ENCODE assay signal across 10 mouse cellular contexts in genomic region chr1:180546798-180547750, GRCm38 (mm10). TPM values are rescaled to one million over a fixed set of nuclear protein-coding genes. Genes with fewer than 3 reads are reported as not detected.
DNase-seq lines count a peak whose midpoint lies in the region; ATAC-seq lines count a peak whose summit lies in the region.
"Had no signal": no experiment of that assay in that cellular context is flagged by ENCODE, and none has a peak within 500 bp of the region (broad histone marks: within the 10 kb centered on the region; RNA-seq: fewer than 3 reads in every experiment).

No protein-coding gene starts in this region.

- intact Hi-C loops in left cerebral cortex, postnatal 10 days (cut with DNase I) = loop anchor here (5.0 kb wide), 1 partner anchor 65 kb away; the partner anchor contains the start of gene Stum

- H3K27ac ChIP-seq in lung, embryonic 16.5 days (ENCODE audit: low read length) = no peak overlapping the region
- H3K27ac ChIP-seq in hindbrain, embryonic 10.5 days = peak overlapping the region; percentile 73
- H3K27ac ChIP-seq in limb, embryonic 10.5 days = peak overlapping the region; percentile 72
- H3K27ac ChIP-seq in neural tube, embryonic 15.5 days (replicated peaks) = peak overlapping the region; percentile 71

- H3K27me3 ChIP-seq in lung, embryonic 16.5 days (ENCODE audit: control insufficient read depth, insufficient read depth, low read depth, low read length) = no peaks in the 10 kb centered on the region
- peaks cover 40% of the 10 kb centered on the region for H3K27me3 ChIP-seq in hindbrain, embryonic 10.5 days (ENCODE audit: insufficient read depth, poor library complexity, severe bottlenecking)
- H3K27me3 ChIP-seq in limb, embryonic 10.5 days (ENCODE audit: low read depth, poor library complexity, severe bottlenecking) = peaks cover 32% of the 10 kb centered on the region
- H3K27me3 ChIP-seq in neural tube, embryonic 15.5 days (replicated peaks) = no peaks in the 10 kb centered on the region; the same call in 1 of the 2 replicates

- no peak for DNase-seq in lung, adult 18-20 months
- no peak for DNase-seq in hindbrain, embryonic 10.5 days (ENCODE audit: low spot score)
- no peak for DNase-seq in limb, embryonic 10.5 days (ENCODE audit: low spot score)
- no peak for DNase-seq in cerebellum, adult 8-10 months
- no peak for DNase-seq in left cerebral cortex, postnatal 10 days (ENCODE audit: extremely low spot score in 1 of 2, low spot score in 2 of 2)
- DNase-seq: cerebellum, adult 2 months had no signal

- no peak for ATAC-seq in lung, embryonic 16.5 days (ENCODE audit: low read depth)
- ATAC-seq in neural tube, embryonic 15.5 days (ENCODE audit: low FRiP score) = no peak
- no peak for ATAC-seq in cerebellum, adult (ENCODE audit: insufficient number of reproducible peaks, low FRiP score, low TSS enrichment)
- ATAC-seq: Patski had no signal

- WGBS in lung, embryonic 16.5 days = 49% methylated on average over 13 of the region's 13 CpGs
- WGBS in hindbrain, embryonic 10.5 days = 43% methylated on average over 13 of the region's 13 CpGs
- 41% methylated on average over 13 of the region's 13 CpGs for WGBS in limb, embryonic 10.5 days
- 43% methylated on average over 13 of the region's 13 CpGs for WGBS in neural tube, embryonic 15.5 days

- H3K9ac ChIP-seq in lung, embryonic 16.5 days (ENCODE audit: low read length) = no peak overlapping the region
- H3K9ac ChIP-seq in neural tube, embryonic 15.5 days (replicated peaks) = no peak overlapping the region

- H3K9me3 ChIP-seq in lung, embryonic 16.5 days (ENCODE audit: control insufficient read depth, low read length) = no peaks in the 10 kb centered on the region
- H3K9me3 ChIP-seq in hindbrain, embryonic 10.5 days = no peaks in the 10 kb centered on the region
- H3K9me3 ChIP-seq in limb, embryonic 10.5 days (replicated peaks) = no peaks in the 10 kb centered on the region
- no peaks in the 10 kb centered on the region for H3K9me3 ChIP-seq in neural tube, embryonic 15.5 days (replicated peaks)

- H3K4me2 ChIP-seq in lung, embryonic 16.5 days (ENCODE audit: low read depth, low read length) = peak overlapping the region; percentile 46
- peak overlapping the region; percentile 48 for H3K4me2 ChIP-seq in neural tube, embryonic 15.5 days

- H3K36me3 ChIP-seq in lung, embryonic 16.5 days (ENCODE audit: control insufficient read depth, insufficient read depth, low read length) = no peaks in the 10 kb centered on the region
- H3K36me3 ChIP-seq in hindbrain, embryonic 10.5 days = no peaks in the 10 kb centered on the region
- H3K36me3 ChIP-seq in limb, embryonic 10.5 days = no peaks in the 10 kb centered on the region
- H3K36me3 ChIP-seq in neural tube, embryonic 15.5 days = no peaks in the 10 kb centered on the region

- H3K4me1 ChIP-seq in lung, embryonic 16.5 days (replicated peaks; ENCODE audit: control insufficient read depth, insufficient read depth, low read length) = peaks cover 3% of the 10 kb centered on the region; the same call in 1 of the 2 replicates
- peaks cover 30% of the 10 kb centered on the region for H3K4me1 ChIP-seq in hindbrain, embryonic 10.5 days (replicated peaks)
- H3K4me1 ChIP-seq in limb, embryonic 10.5 days = peaks cover 33% of the 10 kb centered on the region
- peaks cover 26% of the 10 kb centered on the region for H3K4me1 ChIP-seq in neural tube, embryonic 15.5 days

- no peak overlapping the region for H3K4me3 ChIP-seq in lung, embryonic 16.5 days (ENCODE audit: low read length)
- H3K4me3 ChIP-seq in hindbrain, embryonic 10.5 days = peak overlapping the region; percentile 38
- peak overlapping the region; percentile 40 for H3K4me3 ChIP-seq in limb, embryonic 10.5 days
- H3K4me3 ChIP-seq in neural tube, embryonic 15.5 days (replicated peaks) = no peak overlapping the region

RNA-seq across cellular contexts. Expression of gene Parp1, which starts 21.6 kb away (rescaled TPM):
- polyA plus RNA-seq in lung, embryonic 16.5 days (2015; fragmentation: Nextera tagmentation; extraction: Ambion mirVana) = 106 and 110 TPM in 2 replicates
- 232 and 299 TPM in 2 replicates for polyA plus RNA-seq in hindbrain, embryonic 10.5 days (2016; fragmentation: Nextera tagmentation; extraction: Ambion mirVana)
- 267 and 278 TPM in 2 replicates for polyA plus RNA-seq in limb, embryonic 10.5 days (2016; fragmentation: Nextera tagmentation; extraction: Ambion mirVana)
- 89.1 and 93.8 TPM in 2 replicates for polyA plus RNA-seq in neural tube, embryonic 15.5 days (2015; fragmentation: Nextera tagmentation; extraction: Ambion mirVana)
- total RNA-seq in left cerebral cortex, postnatal 10 days (2021) = 100 to 1,000 TPM; 102 to 104 TPM

Comparison
In these comparisons a context has a peak if more than half of its experiments do, and no peak if none do; other contexts are left out.
1. H3K4me3 ChIP-seq: peak in hindbrain, embryonic 10.5 days (single experiment) and limb, embryonic 10.5 days (single experiment); none in lung, embryonic 16.5 days (single experiment) and neural tube, embryonic 15.5 days (single experiment).